Mouse (Mus musculus): ENCODE results near the gene Car11. TPM values are rescaled to one million over a fixed set of nuclear protein-coding genes. Genes with fewer than 3 reads are reported as not detected.
A peak's percentile ranks its signal among the peaks of the same experiment; 100 is the strongest.

Gene Car11
- total and polyA plus RNA-seq, 3 experiments, result 0.77 to 1.5 TPM; not detected in 1

- H3K4me1 ChIP-seq (ENCODE audit: control insufficient read depth in 1 of 2, insufficient read depth in 2 of 2, low read length in 2 of 2), result no peaks in the 10 kb centered on the region
- no peak overlapping the region for H3K9ac ChIP-seq (ENCODE audit: control insufficient read depth, low read depth, low read length, poor library complexity, severe bottlenecking)
- H3K79me2 ChIP-seq (ENCODE audit: control insufficient read depth, insufficient read depth, low read length, poor library complexity), result peaks cover 13% of the 10 kb centered on the region
- no peak for DNase-seq (ENCODE audit: low read depth, low spot score)
- H3K27me3 ChIP-seq (ENCODE audit: control insufficient read depth in 1 of 2, insufficient read depth in 2 of 2, low read length in 2 of 2), result no peaks in the 10 kb centered on the region
- H3K27ac ChIP-seq (ENCODE audit: control insufficient read depth, low read depth, low read length), result no peak overlapping the region
- peaks cover 2% of the 10 kb centered on the region in 2 experiments; a peak in 3 of 4 replicates for H3K36me3 ChIP-seq (ENCODE audit: control insufficient read depth in 1 of 2, insufficient read depth in 2 of 2, low read length in 2 of 2)
- TF ChIP-seq MEF2A (IDR thresholded peaks at IDR 0.05; ENCODE audit: extremely low read depth, insufficient replicate concordance, low read depth, low read length, poor library complexity, severe bottlenecking) (no peak), ELF1 (IDR thresholded peaks at IDR 0.05; ENCODE audit: low read depth, low read length) (no peak), JUND (IDR thresholded peaks at IDR 0.05; ENCODE audit: low read depth, low read length) (no peak), USF1 (IDR thresholded peaks at IDR 0.05; ENCODE audit: low read depth, low read length) (no peak), ZKSCAN1 (IDR thresholded peaks at IDR 0.05; ENCODE audit: low read depth, low read length) (no peak), SMC3 (IDR thresholded peaks at IDR 0.05; ENCODE audit: low read depth, low read length) (no peak), POLR2A (IDR thresholded peaks at IDR 0.05; ENCODE audit: control insufficient read depth in 1 of 2, insufficient read depth in 1 of 2, low read depth in 1 of 2, low read length in 2 of 2, poor library complexity in 1 of 2) (no peak), MXI1 (IDR thresholded peaks at IDR 0.05; ENCODE audit: low read depth, low read length) (no peak), KAT2A (conservative IDR thresholded peaks at IDR 0.05; ENCODE audit: low read depth, low read length) (no peak), BHLHE40 (IDR thresholded peaks at IDR 0.05; ENCODE audit: borderline replicate concordance, low read depth, low read length) (no peak), HCFC1 (IDR thresholded peaks at IDR 0.05; ENCODE audit: low read depth, low read length) (no peak), TCF12 (IDR thresholded peaks at IDR 0.05; ENCODE audit: low read depth, low read length) (no peak), POLR2AphosphoS2 (IDR thresholded peaks at IDR 0.05; ENCODE audit: low read length) (no peak), MAX (IDR thresholded peaks at IDR 0.05; ENCODE audit: low read length) (no peak), ZMIZ1 (IDR thresholded peaks at IDR 0.05; ENCODE audit: low read depth, low read length) (no peak), E2F4 (IDR thresholded peaks at IDR 0.05; ENCODE audit: borderline replicate concordance, low read depth, low read length) (no peak)
- H3K9me3 ChIP-seq (replicated peaks; ENCODE audit: insufficient read depth, low read length), result no peaks in the 10 kb centered on the region
- H3K4me3 ChIP-seq (ENCODE audit: control insufficient read depth in 1 of 2, insufficient read depth in 1 of 2, low read depth in 2 of 2, low read length in 2 of 2), result no peak overlapping the region
Measured at GRCm38 (mm10) chr7:45723781-45724180, 24.1 kb downstream of the Car11 start.

DNA sequence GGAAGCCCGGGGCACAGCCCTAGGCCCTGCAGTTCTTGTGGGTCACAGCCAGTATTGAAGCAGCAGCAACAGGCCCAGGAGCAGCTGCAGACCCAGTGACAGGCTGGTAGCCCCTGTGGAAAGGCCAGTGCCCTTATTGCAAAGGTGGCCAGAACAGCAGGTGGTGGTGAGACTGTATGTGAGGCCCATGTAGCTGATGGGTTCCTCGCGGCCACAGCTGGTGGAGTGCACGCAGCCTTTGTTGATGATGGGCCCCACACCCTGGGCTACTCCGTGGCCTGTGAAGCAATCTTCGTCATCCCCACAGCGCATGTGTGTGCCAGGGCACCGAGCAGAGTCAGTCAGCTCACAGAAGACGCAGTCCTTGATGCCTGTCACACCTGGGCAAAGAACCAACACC, 25.5 kb downstream of the Car11 start:
- H3K36me3 ChIP-seq (ENCODE audit: control insufficient read depth in 1 of 2, insufficient read depth in 2 of 2, low read length in 2 of 2), result peaks cover 0 to 2% of the 10 kb centered on the region in 2 experiments; a peak in 1 of 4 replicates

More for the DNA sequence above, 25.5 kb downstream of the Car11 start:
- H3K79me2 ChIP-seq (ENCODE audit: control insufficient read depth, insufficient read depth, low read length, poor library complexity), result no peaks in the 10 kb centered on the region; the same call in 1 of the 2 replicates
- no peaks in the 10 kb centered on the region for H3K27me3 ChIP-seq (ENCODE audit: control insufficient read depth in 1 of 2, insufficient read depth in 2 of 2, low read length in 2 of 2)
- H3K4me3 ChIP-seq (ENCODE audit: control insufficient read depth in 1 of 2, insufficient read depth in 1 of 2, low read depth in 2 of 2, low read length in 2 of 2), result no peak overlapping the region
- no peaks in the 10 kb centered on the region for H3K9me3 ChIP-seq (replicated peaks; ENCODE audit: insufficient read depth, low read length)
- DNase-seq (ENCODE audit: low read depth, low spot score), result peak; percentile 12
- H3K9ac ChIP-seq (ENCODE audit: control insufficient read depth, low read depth, low read length, poor library complexity, severe bottlenecking), result no peak overlapping the region
- H3K4me1 ChIP-seq (ENCODE audit: control insufficient read depth in 1 of 2, insufficient read depth in 2 of 2, low read length in 2 of 2), result no peaks in the 10 kb centered on the region
- TF ChIP-seq POLR2A (IDR thresholded peaks at IDR 0.05; ENCODE audit: control insufficient read depth in 1 of 2, insufficient read depth in 1 of 2, low read depth in 1 of 2, low read length in 2 of 2, poor library complexity in 1 of 2) (no peak), ETS1 (IDR thresholded peaks at IDR 0.05; ENCODE audit: low read depth, low read length) (no peak), POLR2AphosphoS5 (IDR thresholded peaks at IDR 0.05; ENCODE audit: borderline replicate concordance, low read depth, low read length) (no peak), GABPA (IDR thresholded peaks at IDR 0.05; ENCODE audit: low read depth, low read length) (no peak), POLR2AphosphoS2 (IDR thresholded peaks at IDR 0.05; ENCODE audit: low read length) (no peak), RCOR1 (IDR thresholded peaks at IDR 0.05; ENCODE audit: low read depth, low read length) (no peak), HCFC1 (IDR thresholded peaks at IDR 0.05; ENCODE audit: low read depth, low read length) (no peak), ELF1 (IDR thresholded peaks at IDR 0.05; ENCODE audit: low read depth, low read length) (no peak), SIN3A (IDR thresholded peaks at IDR 0.05; ENCODE audit: low read length) (no peak)
- no peak overlapping the region for H3K27ac ChIP-seq (ENCODE audit: control insufficient read depth, low read depth, low read length)

All from MEL (cell line).